Mouse (Mus musculus): Measurements from ENCODE around the gene Mepce. TPM values are rescaled to one million over a fixed set of nuclear protein-coding genes. Genes with fewer than 3 reads are reported as not detected.
"Not testable (repeated sequence)": the region's sequence is repeated elsewhere in the genome, so short reads cannot be mapped to it uniquely, and the experiment has no call there.

Gene Mepce
- polyA plus RNA-seq, 1 experiment from 2014 or later: 14.2 TPM

GRCm38 (mm10) chr5:137756882-137757661 is 30.4 kb downstream of the Mepce start:
- H3K27ac ChIP-seq: no peak overlapping the region
- H3K27me3 ChIP-seq: no peaks in the 10 kb centered on the region
- peaks cover 68% of the 10 kb centered on the region for H3K36me3 ChIP-seq
- no peak overlapping the region for H3K4me3 ChIP-seq (replicated peaks)
- H3K4me1 ChIP-seq (replicated peaks): no peaks in the 10 kb centered on the region
- H3K9me3 ChIP-seq: no peaks in the 10 kb centered on the region
- 50% methylated on average over 10 of the region's 10 CpGs for WGBS
- H3K4me2 ChIP-seq: no peak overlapping the region
- no peak overlapping the region for H3K9ac ChIP-seq (replicated peaks)
- ATAC-seq (ENCODE audit: insufficient number of reproducible peaks, insufficient read depth, low FRiP score, low TSS enrichment, low read depth): no peak

GRCm38 (mm10) chr5:137756106-137756505 is 31.3 kb downstream of the Mepce start:
- WGBS: 88% methylated on average over 3 of the region's 3 CpGs
- H3K27ac ChIP-seq: no peak overlapping the region
- H3K27me3 ChIP-seq: no peaks in the 10 kb centered on the region
- H3K4me3 ChIP-seq (replicated peaks): no peak overlapping the region
- peaks cover 78% of the 10 kb centered on the region for H3K36me3 ChIP-seq
- no peak for ATAC-seq (ENCODE audit: insufficient number of reproducible peaks, insufficient read depth, low FRiP score, low TSS enrichment, low read depth)
- no peaks in the 10 kb centered on the region for H3K9me3 ChIP-seq
- H3K4me2 ChIP-seq: no peak overlapping the region
- no peak overlapping the region for H3K9ac ChIP-seq (replicated peaks)
- no peaks in the 10 kb centered on the region for H3K4me1 ChIP-seq (replicated peaks)

GRCm38 (mm10) chr5:137755425-137755824 is 32.0 kb downstream of the Mepce start:
- no peak for ATAC-seq (ENCODE audit: insufficient number of reproducible peaks, insufficient read depth, low FRiP score, low TSS enrichment, low read depth)

GRCm38 (mm10) chr5:137753111-137753832 is 34.2 kb downstream of the Mepce start:
- Histone ChIP-seq H3K27ac (no peak overlapping the region), H3K9me3 (no peaks in the 10 kb centered on the region), H3K4me1 (replicated peaks) (peaks cover 13% of the 10 kb centered on the region), H3K4me3 (replicated peaks) (no peak overlapping the region), H3K36me3 (peaks cover 79% of the 10 kb centered on the region), H3K4me2 (no peak overlapping the region), H3K9ac (replicated peaks) (no peak overlapping the region), H3K27me3 (no peaks in the 10 kb centered on the region)
- ATAC-seq (ENCODE audit: insufficient number of reproducible peaks, insufficient read depth, low FRiP score, low TSS enrichment, low read depth): no peak
- 71% methylated on average over 13 of the region's 13 CpGs for WGBS

More at GRCm38 (mm10) chr5:137755425-137755824, 32.0 kb downstream of the Mepce start:
- no peak overlapping the region for H3K9ac ChIP-seq (replicated peaks)
- WGBS: 88% methylated on average over 5 of the region's 5 CpGs
- H3K9me3 ChIP-seq: no peaks in the 10 kb centered on the region
- no peak overlapping the region for H3K27ac ChIP-seq
- H3K4me3 ChIP-seq (replicated peaks): no peak overlapping the region
- H3K4me1 ChIP-seq (replicated peaks): no peaks in the 10 kb centered on the region
- no peak overlapping the region for H3K4me2 ChIP-seq
- peaks cover 85% of the 10 kb centered on the region for H3K36me3 ChIP-seq
- H3K27me3 ChIP-seq: no peaks in the 10 kb centered on the region

GRCm38 (mm10) chr5:137751988-137752387 is 35.5 kb downstream of the Mepce start:
- Histone ChIP-seq H3K4me2 (no peak overlapping the region), H3K4me1 (replicated peaks) (peaks cover 25% of the 10 kb centered on the region), H3K36me3 (peaks cover 69% of the 10 kb centered on the region), H3K9me3 (no peaks in the 10 kb centered on the region), H3K27me3 (no peaks in the 10 kb centered on the region), H3K4me3 (replicated peaks) (no peak overlapping the region), H3K27ac (no peak overlapping the region), H3K9ac (replicated peaks) (no peak overlapping the region)
- 90% methylated on average over 6 of the region's 6 CpGs for WGBS
- ATAC-seq (ENCODE audit: insufficient number of reproducible peaks, insufficient read depth, low FRiP score, low TSS enrichment, low read depth): no peak

- Histone ChIP-seq H3K4me2 (no peak overlapping the region), H3K9me3 (no peaks in the 10 kb centered on the region), H3K4me3 (replicated peaks) (no peak overlapping the region), H3K27ac (no peak overlapping the region), H3K9ac (replicated peaks) (no peak overlapping the region), H3K36me3 (peaks cover 62% of the 10 kb centered on the region), H3K27me3 (no peaks in the 10 kb centered on the region), H3K4me1 (replicated peaks) (peaks cover 25% of the 10 kb centered on the region)
- WGBS: 94% methylated on average over 13 of the region's 13 CpGs
- ATAC-seq (ENCODE audit: insufficient number of reproducible peaks, insufficient read depth, low FRiP score, low TSS enrichment, low read depth): no peak
Measured at GRCm38 (mm10) chr5:137751221-137751887, 36.1 kb downstream of the Mepce start.

GRCm38 (mm10) chr5:137750212-137750611 is 37.2 kb downstream of the Mepce start:
- H3K4me2 ChIP-seq; H3K4me3 ChIP-seq (replicated peaks); ATAC-seq (ENCODE audit: insufficient number of reproducible peaks, insufficient read depth, low FRiP score, low TSS enrichment, low read depth); H3K9ac ChIP-seq (replicated peaks); H3K9me3 ChIP-seq; H3K27me3 ChIP-seq; H3K27ac ChIP-seq: not testable (repeated sequence)
- Histone ChIP-seq H3K36me3 (peaks cover 53% of the 10 kb centered on the region), H3K4me1 (replicated peaks) (peaks cover 27% of the 10 kb centered on the region)
- 88% methylated on average over 7 of the region's 8 CpGs for WGBS

GRCm38 (mm10) chr5:137749196-137749836 is 38.1 kb downstream of the Mepce start:
- Histone ChIP-seq H3K4me3 (replicated peaks) (no peak overlapping the region), H3K27ac (0 out of 2 replicates have a peak overlapping the region, but pooled peaks have one; percentile 17), H3K9ac (replicated peaks) (no peak overlapping the region)

GRCm38 (mm10) chr5:137748130-137748770 is 39.2 kb downstream of the Mepce start:
- ATAC-seq (ENCODE audit: insufficient number of reproducible peaks, insufficient read depth, low FRiP score, low TSS enrichment, low read depth): no peak
- Histone ChIP-seq H3K9ac (replicated peaks) (peak overlapping the region; percentile 85), H3K4me1 (replicated peaks) (peaks cover 31% of the 10 kb centered on the region), H3K27me3 (no peaks in the 10 kb centered on the region), H3K4me3 (replicated peaks) (peak overlapping the region; percentile 83), H3K36me3 (peaks cover 39% of the 10 kb centered on the region), H3K4me2 (peak overlapping the region; percentile 99), H3K9me3 (no peaks in the 10 kb centered on the region), H3K27ac (peak overlapping the region; percentile 96)
- WGBS: 25% methylated on average over 5 of the region's 5 CpGs

More at GRCm38 (mm10) chr5:137749196-137749836, 38.1 kb downstream of the Mepce start:
- Histone ChIP-seq H3K4me1 (replicated peaks) (peaks cover 31% of the 10 kb centered on the region), H3K4me2 (peak overlapping the region; percentile 99), H3K9me3 (no peaks in the 10 kb centered on the region), H3K36me3 (peaks cover 50% of the 10 kb centered on the region), H3K27me3 (no peaks in the 10 kb centered on the region)
- ATAC-seq (ENCODE audit: insufficient number of reproducible peaks, insufficient read depth, low FRiP score, low TSS enrichment, low read depth): no peak
- 41% methylated on average over 6 of the region's 6 CpGs for WGBS

GRCm38 (mm10) chr5:137747326-137747961 is 40.0 kb downstream of the Mepce start:
- Histone ChIP-seq H3K27me3 (no peaks in the 10 kb centered on the region), H3K9me3 (no peaks in the 10 kb centered on the region), H3K4me1 (replicated peaks) (peaks cover 31% of the 10 kb centered on the region), H3K4me2 (peak overlapping the region; percentile 99), H3K4me3 (replicated peaks) (peak overlapping the region; percentile 83), H3K9ac (replicated peaks) (peak overlapping the region; percentile 85), H3K27ac (peak overlapping the region; percentile 96), H3K36me3 (peaks cover 31% of the 10 kb centered on the region)
- no peak for ATAC-seq (ENCODE audit: insufficient number of reproducible peaks, insufficient read depth, low FRiP score, low TSS enrichment, low read depth)
- 5% methylated on average over 26 of the region's 26 CpGs for WGBS

Data from limb, embryonic 12.5 days (tissue).